Mouse (Mus musculus): ENCODE measurements around the gene Oaz2.

- no peak for TF ChIP-seq CTCF (IDR thresholded peaks at IDR 0.05; ENCODE audit: insufficient read depth, low read length)
- TF ChIP-seq POLR2A (IDR thresholded peaks at IDR 0.05; ENCODE audit: borderline replicate concordance, extremely low read depth, low read depth, low read length) = no peak
Measured at GRCm38 (mm10) chr9:65680938-65681633, 13.3 kb downstream of the Oaz2 start.
